ENCODE assay signal across 23 mouse cellular contexts in the genomic region with DNA sequence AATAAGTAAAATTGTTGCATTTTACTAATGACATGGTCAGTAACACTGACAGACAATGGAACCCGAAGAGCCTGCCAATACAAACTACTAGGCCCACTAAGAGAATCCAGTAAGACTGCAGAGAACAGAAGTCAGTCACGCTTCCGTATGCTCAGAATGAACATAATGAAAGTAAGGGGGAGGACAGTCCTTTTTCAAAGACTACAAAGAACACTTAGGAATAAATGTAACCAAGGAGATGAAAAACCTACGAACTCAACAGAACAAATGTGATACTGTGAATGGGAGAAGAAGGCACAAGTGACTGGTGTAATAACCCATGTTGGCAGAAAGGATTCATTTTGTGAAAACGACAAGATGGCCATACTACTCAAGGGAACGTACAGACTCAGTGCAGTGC.
"Had no signal": no experiment of that assay in that cellular context is flagged by ENCODE, and none has a peak within 500 bp of the region (broad histone marks: within the 10 kb centered on the region; RNA-seq: fewer than 3 reads in every experiment).

No protein-coding gene starts in this region.

- H3K27me3 ChIP-seq: heart, embryonic 12.5 days; hindbrain, embryonic 13.5 days; hindbrain, embryonic 15.5 days; kidney, embryonic 15.5 days; limb, embryonic 13.5 days; limb, embryonic 15.5 days; liver, embryonic 12.5 days had no signal

- H3K36me3 ChIP-seq: heart, embryonic 10.5 days; heart, embryonic 12.5 days; hindbrain, embryonic 13.5 days; hindbrain, embryonic 15.5 days; kidney, embryonic 15.5 days; limb, embryonic 13.5 days; limb, embryonic 15.5 days; liver, embryonic 12.5 days had no signal

- H3K4me3 ChIP-seq: heart, embryonic 10.5 days; heart, embryonic 12.5 days; hindbrain, embryonic 13.5 days; hindbrain, embryonic 15.5 days; kidney, embryonic 15.5 days; limb, embryonic 13.5 days; limb, embryonic 15.5 days; liver, embryonic 12.5 days had no signal

- H3K9me3 ChIP-seq: heart, embryonic 10.5 days; heart, embryonic 12.5 days; hindbrain, embryonic 13.5 days; hindbrain, embryonic 15.5 days; kidney, embryonic 15.5 days; limb, embryonic 13.5 days; limb, embryonic 15.5 days; liver, embryonic 12.5 days had no signal

- H3K27ac ChIP-seq: heart, embryonic 10.5 days; hindbrain, embryonic 13.5 days; hindbrain, embryonic 15.5 days; kidney, embryonic 15.5 days; kidney, postnatal 0 days; limb, embryonic 13.5 days; limb, embryonic 15.5 days; liver, embryonic 12.5 days; liver, embryonic 14.5 days had no signal

- H3K9ac ChIP-seq: heart, embryonic 12.5 days; hindbrain, embryonic 13.5 days; hindbrain, embryonic 15.5 days; kidney, embryonic 15.5 days; limb, embryonic 13.5 days; limb, embryonic 15.5 days; liver, embryonic 12.5 days; liver, embryonic 14.5 days had no signal

- DNase-seq: gastrocnemius, postnatal 14 days; gastrocnemius, postnatal 36 days; heart, postnatal 14 days; heart, postnatal 36 days; kidney, adult 11 months; kidney, adult 2 months; kidney, adult 9 months; kidney, postnatal 14 days; kidney, postnatal 36 days; layer of hippocampus, adult 9-11 months; layer of hippocampus, postnatal 36 days; left cerebral cortex, postnatal 4 days had no signal

- H3K4me2 ChIP-seq: heart, embryonic 12.5 days; hindbrain, embryonic 13.5 days; hindbrain, embryonic 15.5 days; kidney, embryonic 15.5 days; limb, embryonic 13.5 days; limb, embryonic 15.5 days; liver, embryonic 12.5 days had no signal

- ATAC-seq: intestine, embryonic 16.5 days; liver, embryonic 12.5 days had no signal

- H3K4me1 ChIP-seq: limb, embryonic 13.5 days; limb, embryonic 15.5 days; liver, embryonic 12.5 days had no signal
